Mouse (Mus musculus) liver, embryonic 11.5 days (tissue): ENCODE measurements around the gene Lce1l. TPM values are rescaled to one million over a fixed set of nuclear protein-coding genes. Genes with fewer than 3 reads are reported as not detected.
"Not testable (repeated sequence)": the region's sequence is repeated elsewhere in the genome, so short reads cannot be mapped to it uniquely, and the experiment has no call there.

Source experiments
- ATAC-seq: fragments of 200-750 bp; cut with Nextera tagmentation; replicated peaks from 2 replicates; pipeline ENCODE4 v1.8.0; 2017; ENCODE audit warnings: moderate number of reproducible peaks, mild to moderate bottlenecking, moderate TSS enrichment, moderate library complexity; ENCODE audit not compliant: low FRiP score
- DNase-seq: peaks from one replicate; pipeline ENCODE4 v3.0.0-alpha.2; 2017; ENCODE audit warnings: low spot score
- H3K27ac ChIP-seq: fragments of 300-500 bp; sonication (generic); 2 replicates; pipeline ENCODE4 v1.5.1; 2014; ENCODE audit warnings: mild to moderate bottlenecking, low read depth, low read length, control low read depth
- H3K27me3 ChIP-seq: fragments of 300-500 bp; sonication (generic); replicated peaks from 2 replicates; pipeline ENCODE4 v1.6.1; 2014; ENCODE audit warnings: low read length, mixed read lengths; ENCODE audit not compliant: control insufficient read depth, insufficient read depth
- H3K36me3 ChIP-seq: fragments of 300-500 bp; sonication (generic); 2 replicates; pipeline ENCODE4 v1.6.1; 2014; ENCODE audit warnings: mild to moderate bottlenecking, low read length, moderate library complexity, mixed read lengths; ENCODE audit not compliant: control insufficient read depth, insufficient read depth
- H3K4me1 ChIP-seq: fragments of 300-500 bp; sonication (generic); replicated peaks from 2 replicates; pipeline ENCODE4 v1.6.1; 2014; ENCODE audit warnings: low read length, mixed read lengths; ENCODE audit not compliant: control insufficient read depth, insufficient read depth
- H3K4me2 ChIP-seq: fragments of 300-500 bp; sonication (generic); 2 replicates; pipeline ENCODE4 v1.6.1; 2014; ENCODE audit warnings: mild to moderate bottlenecking, control low read depth, moderate library complexity
- H3K4me3 ChIP-seq: fragments of 300-500 bp; sonication (generic); 2 replicates; pipeline ENCODE4 v1.5.1; 2014; ENCODE audit warnings: low read depth, low read length, control low read depth
- H3K9ac ChIP-seq: fragments of 300-500 bp; sonication (generic); 2 replicates; pipeline ENCODE4 v1.6.1; 2014; ENCODE audit warnings: low read depth, low read length, control low read depth
- H3K9me3 ChIP-seq: fragments of 300-500 bp; sonication (generic); 2 replicates; pipeline ENCODE4 v1.6.1; 2016; ENCODE audit warnings: low read length, inconsistent platforms, mixed read lengths; ENCODE audit not compliant: control insufficient read depth
- WGBS: fragments of 180-500 bp; shearing (Covaris S2); extraction: QIAGEN DNeasy Blood & Tissue Kit; methylation state at CpG from one replicate; pipeline ENCODE4 v1.1.7; 2014; 5-methylcytosine and 5-hydroxymethylcytosine counted together
- polyA plus RNA-seq: library from polyadenylated mRNA; unstranded; fragments of >200 nt; fragmentation: Nextera tagmentation; extraction: Ambion mirVana; gene quantifications from 2 replicates; pipeline ENCODE4 v1.2.1, GENCODE M21; 2014

Lce1l gene
- not detected in 2 replicates for polyA plus RNA-seq

DNA sequence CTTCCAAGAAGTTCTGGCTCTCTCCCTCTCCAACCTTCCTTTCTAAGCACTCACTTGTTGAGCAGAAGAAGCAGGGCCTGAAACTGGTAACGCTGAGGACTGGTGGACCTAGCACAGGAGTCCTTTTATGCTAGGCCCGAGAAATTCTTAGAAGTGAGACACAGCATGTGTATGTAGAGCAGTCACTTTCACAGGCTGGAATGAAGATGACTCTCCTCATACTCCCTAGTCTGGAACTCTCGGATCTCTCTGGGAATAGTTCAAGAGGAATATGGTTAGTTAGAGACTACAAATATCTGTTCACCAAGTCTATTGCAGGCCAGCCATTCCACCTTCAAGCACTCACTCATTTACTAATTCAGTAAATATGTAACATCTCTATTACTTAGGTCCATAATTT lies at the start of gene Lce1l:
TSS of gene Lce1l (minus strand) at position 101 of the 400 bp plus-strand sequence.
- H3K27ac ChIP-seq: no peak within 1 kb of the TSS
- ATAC-seq (no peak), DNase-seq (no peak)
- no peak within 1 kb of the TSS for H3K4me2 ChIP-seq
- no peak within 1 kb of the TSS for H3K9ac ChIP-seq
- no peaks in the 10 kb centered on the region for H3K27me3 ChIP-seq
- no peaks in the 10 kb centered on the region for H3K4me1 ChIP-seq
- H3K9me3 ChIP-seq: no peaks in the 10 kb centered on the region
- H3K36me3 ChIP-seq: no peaks in the 10 kb centered on the region
- no peak within 1 kb of the TSS for H3K4me3 ChIP-seq
- 77% methylated on average over 3 of the region's 3 CpGs for WGBS

DNA sequence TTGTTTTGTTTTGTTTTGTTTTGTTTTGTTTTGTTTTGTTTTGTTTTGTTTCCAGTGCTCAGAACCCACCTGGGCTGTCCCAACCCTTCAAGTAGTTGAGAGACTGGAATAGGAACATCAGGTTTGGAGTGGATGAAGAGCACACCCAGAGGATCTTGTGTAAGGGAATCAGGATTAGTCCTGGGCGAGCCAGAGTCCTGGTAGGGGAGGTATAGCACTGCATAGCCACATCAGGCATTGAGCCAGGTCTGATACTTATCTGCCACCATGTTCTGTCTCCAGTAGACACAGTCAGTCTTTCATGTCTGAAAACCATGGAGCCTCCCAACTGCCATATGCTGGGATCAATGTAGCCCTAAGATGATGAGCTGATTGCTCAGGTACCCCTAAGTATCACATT lies 43.4 kb upstream of the Lce1l start:
- Histone ChIP-seq H3K9ac (no peak overlapping the region), H3K4me3 (no peak overlapping the region), H3K9me3 (no peaks in the 10 kb centered on the region), H3K27me3 (no peaks in the 10 kb centered on the region), H3K36me3 (no peaks in the 10 kb centered on the region), H3K4me2 (no peak overlapping the region), H3K4me1 (no peaks in the 10 kb centered on the region), H3K27ac (no peak overlapping the region)
- ATAC-seq (no peak), DNase-seq (no peak)
- WGBS: 39% methylated on average over 1 of the region's 1 CpGs

DNA sequence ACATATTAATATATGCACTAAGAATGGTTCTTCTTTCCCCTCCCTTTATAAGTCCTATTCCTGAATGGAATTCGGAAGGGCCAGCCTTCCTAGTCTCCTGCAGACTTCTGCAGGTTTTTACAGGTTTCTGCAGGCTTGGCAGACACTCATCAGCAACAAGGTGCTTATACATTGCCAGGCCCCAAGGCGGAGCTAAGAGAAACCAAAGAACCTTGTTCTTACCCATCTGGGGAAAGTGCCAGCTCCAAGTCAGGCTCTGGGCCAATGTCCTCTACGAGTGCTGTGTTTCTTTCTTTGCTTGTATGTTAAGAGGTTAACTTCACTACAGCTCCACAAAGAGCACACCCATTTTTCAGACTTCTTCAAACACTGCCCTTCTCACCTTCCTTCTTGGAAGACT lies 43.0 kb upstream of the Lce1l start:
- Histone ChIP-seq H3K36me3 (no peaks in the 10 kb centered on the region), H3K4me1 (no peaks in the 10 kb centered on the region), H3K9me3 (no peaks in the 10 kb centered on the region), H3K4me3 (no peak overlapping the region), H3K27me3 (no peaks in the 10 kb centered on the region), H3K4me2 (no peak overlapping the region), H3K9ac (no peak overlapping the region), H3K27ac (no peak overlapping the region)
- DNase-seq (no peak), ATAC-seq (no peak)
- 71% methylated on average over 3 of the region's 3 CpGs for WGBS

DNA sequence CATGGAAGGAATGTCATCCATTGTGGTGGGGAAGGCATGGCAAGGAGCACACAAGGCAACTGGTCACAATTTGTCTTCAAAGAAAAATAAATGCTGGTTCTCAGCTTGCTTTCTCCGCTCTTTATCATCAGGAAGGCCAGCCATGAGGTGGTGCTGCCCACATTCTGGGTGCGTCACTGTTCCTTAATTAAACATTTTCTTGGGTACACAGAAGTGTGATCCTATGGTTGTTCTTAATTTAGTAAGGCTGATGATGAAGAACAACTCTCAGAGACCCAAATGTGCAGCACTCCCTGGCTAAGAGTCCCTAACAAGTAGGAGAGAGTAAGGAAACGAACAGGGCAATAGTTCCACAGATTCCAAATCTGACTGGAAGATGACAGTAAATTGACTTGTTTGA lies 23.1 kb upstream of the Lce1l start:
- H3K36me3 ChIP-seq: no peaks in the 10 kb centered on the region
- H3K27ac ChIP-seq: no peak overlapping the region
- ATAC-seq (no peak), DNase-seq (no peak)
- H3K4me3 ChIP-seq: no peak overlapping the region
- WGBS: 78% methylated on average over 3 of the region's 3 CpGs
- H3K4me2 ChIP-seq: no peak overlapping the region
- H3K4me1 ChIP-seq: no peaks in the 10 kb centered on the region
- no peak overlapping the region for H3K9ac ChIP-seq
- no peaks in the 10 kb centered on the region for H3K27me3 ChIP-seq
- H3K9me3 ChIP-seq: no peaks in the 10 kb centered on the region

DNA sequence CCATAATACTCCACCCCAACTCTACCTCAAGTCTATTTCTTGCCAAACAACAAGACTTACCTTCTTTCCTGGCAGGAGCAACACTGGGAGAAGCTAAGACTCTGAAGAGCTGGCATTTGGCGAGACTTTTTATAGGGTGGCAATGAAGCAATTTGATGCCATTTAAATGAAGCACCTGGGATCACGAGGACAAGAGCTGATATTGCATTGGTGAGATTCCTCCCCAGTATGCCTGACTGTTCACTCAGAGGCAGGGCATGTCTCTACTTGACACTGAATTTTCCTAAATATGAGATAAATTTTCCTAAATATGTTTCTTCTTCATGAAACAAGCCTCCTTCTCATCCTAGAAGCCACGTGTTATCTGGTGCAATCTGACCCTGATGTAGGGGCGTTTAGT lies 19.0 kb upstream of the Lce1l start, which contains the start of gene 2310050C09Rik:
TSS of gene 2310050C09Rik (minus strand) at position 101 of the 400 bp plus-strand sequence.
- Histone ChIP-seq H3K27me3 (no peaks in the 10 kb centered on the region), H3K4me1 (no peaks in the 10 kb centered on the region), H3K4me2 (no peak within 1 kb of the TSS), H3K9ac (no peak within 1 kb of the TSS), H3K36me3 (no peaks in the 10 kb centered on the region), H3K4me3 (no peak within 1 kb of the TSS), H3K9me3 (no peaks in the 10 kb centered on the region), H3K27ac (no peak within 1 kb of the TSS)
- WGBS: 71% methylated on average over 4 of the region's 4 CpGs
- ATAC-seq (no peak), DNase-seq (no peak)

DNA sequence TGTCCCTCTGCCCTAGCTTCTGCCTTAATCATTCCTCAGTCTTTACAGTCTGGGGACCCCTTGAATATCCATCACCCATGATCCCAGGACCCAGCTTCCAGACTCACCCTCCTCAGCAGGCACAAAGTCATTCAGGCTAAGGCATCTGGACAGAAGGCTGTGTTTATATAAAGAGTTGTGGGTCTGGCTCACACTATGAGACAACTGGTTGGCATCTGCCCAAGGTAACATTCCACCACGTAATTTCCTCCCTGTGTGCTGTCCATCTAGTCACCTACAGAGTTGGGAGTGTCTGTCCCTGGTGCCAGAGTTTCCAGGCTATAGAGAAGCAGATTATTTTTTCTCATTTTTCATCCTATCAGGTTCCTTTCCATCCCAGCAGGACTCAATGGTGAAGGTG lies 24.0 kb downstream of the Lce1l start, which contains the start of gene Kprp:
TSS of gene Kprp (minus strand) at position 140 of the 400 bp plus-strand sequence.
- no peak within 1 kb of the TSS for H3K27ac ChIP-seq
- H3K4me3 ChIP-seq: no peak within 1 kb of the TSS
- ATAC-seq (no peak), DNase-seq (no peak)
- no peak within 1 kb of the TSS for H3K9ac ChIP-seq
- H3K27me3 ChIP-seq: no peaks in the 10 kb centered on the region
- H3K36me3 ChIP-seq: no peaks in the 10 kb centered on the region
- no peak within 1 kb of the TSS for H3K4me2 ChIP-seq
- no peaks in the 10 kb centered on the region for H3K9me3 ChIP-seq
- 45% methylated on average over 1 of the region's 1 CpGs for WGBS
- H3K4me1 ChIP-seq: no peaks in the 10 kb centered on the region

DNA sequence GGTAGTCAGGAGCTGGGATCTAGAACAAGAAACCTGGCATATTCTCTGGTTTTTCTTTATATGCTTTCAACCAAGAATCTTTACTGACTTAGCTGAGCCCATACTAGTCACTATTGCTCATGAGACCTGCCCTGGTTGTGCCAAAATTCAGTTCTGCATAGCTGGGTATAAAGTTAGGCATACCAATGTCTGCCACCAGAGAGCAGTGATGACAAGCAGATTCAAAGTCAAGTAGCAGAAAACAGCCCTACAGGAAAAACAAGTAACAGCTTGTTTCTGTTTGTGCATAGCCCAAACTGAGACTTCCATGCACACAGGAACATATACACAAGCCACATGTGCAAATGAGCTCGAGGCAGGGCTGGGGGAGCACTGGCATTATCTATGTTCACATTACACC lies 25.3 kb downstream of the Lce1l start:
- no peak overlapping the region for H3K4me3 ChIP-seq
- H3K27ac ChIP-seq: no peak overlapping the region
- H3K27me3 ChIP-seq: no peaks in the 10 kb centered on the region
- no peaks in the 10 kb centered on the region for H3K9me3 ChIP-seq
- DNase-seq: no peak
- H3K36me3 ChIP-seq: no peaks in the 10 kb centered on the region
- H3K4me2 ChIP-seq: no peak overlapping the region
- no peak for ATAC-seq
- WGBS: 40% methylated on average over 1 of the region's 1 CpGs
- H3K4me1 ChIP-seq: no peaks in the 10 kb centered on the region
- no peak overlapping the region for H3K9ac ChIP-seq

DNA sequence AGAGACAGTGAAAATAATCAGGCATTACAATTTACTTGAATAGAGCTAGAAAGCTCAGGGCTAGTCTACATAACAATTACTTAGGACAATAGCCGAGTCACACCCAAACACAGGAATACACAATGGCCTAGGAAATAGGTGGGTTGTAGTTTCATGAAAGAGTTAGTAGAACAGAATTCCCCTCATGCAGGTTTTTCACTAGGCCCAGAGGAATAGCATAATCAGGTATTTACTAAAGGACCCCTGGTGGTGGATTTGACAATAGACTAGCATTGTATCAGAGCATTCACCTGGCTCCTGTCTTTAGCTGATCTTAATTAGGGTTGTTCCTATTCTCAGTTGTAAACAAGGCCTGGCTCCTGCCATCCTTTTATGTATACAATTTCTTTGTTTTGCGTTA lies 35.0 kb downstream of the Lce1l start:
- not testable (repeated sequence) for H3K27me3 ChIP-seq, H3K9me3 ChIP-seq, DNase-seq, H3K27ac ChIP-seq, H3K4me2 ChIP-seq, H3K9ac ChIP-seq, H3K4me1 ChIP-seq, ATAC-seq, H3K36me3 ChIP-seq, H3K4me3 ChIP-seq
- 82% methylated on average over 2 of the region's 2 CpGs for WGBS

DNA sequence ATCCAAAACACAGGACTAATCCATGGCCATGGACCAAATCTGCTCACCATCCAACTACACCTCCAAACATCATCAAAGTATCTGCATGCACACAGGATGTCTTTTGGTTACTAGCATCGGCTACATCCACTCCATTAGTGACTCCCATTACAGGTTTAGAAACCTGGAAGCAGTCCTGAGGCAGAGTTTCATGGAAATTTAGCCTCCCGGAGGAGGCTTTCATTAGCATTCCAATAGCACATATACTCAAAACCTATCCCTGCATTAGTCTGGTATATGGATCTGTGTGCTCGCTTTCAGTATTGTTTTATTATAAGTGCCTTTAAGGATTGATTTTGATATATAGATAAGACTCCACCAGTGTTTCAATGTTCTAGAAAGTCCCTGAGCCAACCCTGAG lies 35.5 kb downstream of the Lce1l start:
- 87% methylated on average over 3 of the region's 3 CpGs for WGBS
- Histone ChIP-seq H3K4me3 (no peak overlapping the region), H3K27me3 (no peaks in the 10 kb centered on the region), H3K27ac (no peak overlapping the region), H3K36me3 (no peaks in the 10 kb centered on the region), H3K4me1 (no peaks in the 10 kb centered on the region), H3K9me3 (no peaks in the 10 kb centered on the region), H3K9ac (no peak overlapping the region), H3K4me2 (no peak overlapping the region)
- DNase-seq (no peak), ATAC-seq (no peak)
